Mouse (Mus musculus): ENCODE measurements at regions not wholly inside any gene's neighbourhood (a gene's known extent, or its start where the extent isn't known, plus 50 kb on each side); places are given as distances from the start of the nearest gene placed in this dataset.

- TF ChIP-seq CTCF (IDR thresholded peaks at IDR 0.05; ENCODE audit: insufficient read depth, low read length) (peak; percentile 72), POLR2A (IDR thresholded peaks at IDR 0.05; ENCODE audit: borderline replicate concordance, extremely low read depth, low read depth, low read length) (no peak)
These were observed 2589.4 kb downstream of the Gm37988 start for GRCm38 (mm10) chr1:7396867-7397806.
